Mouse (Mus musculus): ENCODE measurements around the gene Sh2d3c. TPM values are rescaled to one million over a fixed set of nuclear protein-coding genes. Genes with fewer than 3 reads are reported as not detected.

Sh2d3c gene
- polyA plus RNA-seq, 1 experiment from 2014 or later, result 27.4 TPM

DNA sequence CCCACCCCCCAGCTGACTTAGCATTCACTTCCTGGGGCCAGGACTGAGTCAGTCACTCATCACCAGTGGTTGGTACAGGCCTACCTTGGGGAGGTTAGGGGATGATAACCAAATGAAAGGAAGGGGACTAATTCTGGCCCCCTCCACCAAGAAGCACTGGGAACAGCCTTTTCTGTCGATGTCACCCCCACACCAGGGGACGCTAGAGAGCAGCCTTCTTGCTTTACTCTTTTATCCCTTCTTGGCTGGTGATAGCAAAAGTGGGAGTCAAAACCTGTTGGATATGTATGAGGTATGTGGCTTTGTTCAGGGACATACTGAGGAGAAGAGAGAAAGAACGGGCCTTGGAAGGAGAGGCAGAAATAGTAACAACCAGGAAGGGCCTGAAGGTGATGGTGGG lies 42.5 kb downstream of the Sh2d3c start:
- no peak overlapping the region for H3K4me2 ChIP-seq (ENCODE audit: low read depth, low read length)
- no peaks in the 10 kb centered on the region for H3K4me1 ChIP-seq (ENCODE audit: control insufficient read depth, insufficient read depth, low read length)
- H3K27ac ChIP-seq (ENCODE audit: low read length), result no peak overlapping the region
- WGBS, result 76% methylated on average over 3 of the region's 3 CpGs
- H3K9me3 ChIP-seq (replicated peaks; ENCODE audit: control insufficient read depth, low read length), result no peaks in the 10 kb centered on the region
- no peaks in the 10 kb centered on the region for H3K27me3 ChIP-seq (ENCODE audit: control insufficient read depth, insufficient read depth, low read length)
- H3K9ac ChIP-seq (ENCODE audit: low read length), result no peak overlapping the region
- ATAC-seq (ENCODE audit: insufficient read depth, low FRiP score), result no peak
- H3K4me3 ChIP-seq (replicated peaks; ENCODE audit: low read length), result no peak overlapping the region
- H3K36me3 ChIP-seq (ENCODE audit: control insufficient read depth, insufficient read depth, low read length), result no peaks in the 10 kb centered on the region

DNA sequence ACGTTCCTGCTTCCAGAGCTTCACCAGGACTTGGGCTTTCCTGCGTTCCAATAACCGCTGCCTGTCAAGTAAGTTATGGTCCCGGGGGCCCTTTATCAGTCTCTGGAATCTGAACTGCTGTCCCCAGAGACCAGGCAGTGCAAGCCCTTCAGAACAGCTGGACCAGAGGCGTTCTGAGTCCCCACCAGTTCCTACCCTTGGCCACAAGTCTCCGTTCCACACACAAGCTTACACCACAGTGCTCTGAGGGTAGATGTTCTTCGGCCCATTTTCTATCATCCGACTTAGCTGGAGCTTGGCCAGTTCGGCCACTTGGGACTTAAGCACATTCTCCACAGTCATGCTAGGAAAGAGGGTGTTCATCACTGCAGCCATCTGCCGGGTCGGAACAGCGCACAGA lies 46.4 kb downstream of the Sh2d3c start:
- H3K27ac ChIP-seq (ENCODE audit: low read length), result no peak overlapping the region
- H3K36me3 ChIP-seq (ENCODE audit: control insufficient read depth, insufficient read depth, low read length), result no peaks in the 10 kb centered on the region
- H3K27me3 ChIP-seq (ENCODE audit: control insufficient read depth, insufficient read depth, low read length), result no peaks in the 10 kb centered on the region
- H3K4me3 ChIP-seq (replicated peaks; ENCODE audit: low read length), result no peak overlapping the region
- peaks cover 5% of the 10 kb centered on the region; the same call in 1 of the 2 replicates for H3K4me1 ChIP-seq (ENCODE audit: control insufficient read depth, insufficient read depth, low read length)
- no peaks in the 10 kb centered on the region for H3K9me3 ChIP-seq (replicated peaks; ENCODE audit: control insufficient read depth, low read length)
- no peak overlapping the region for H3K9ac ChIP-seq (ENCODE audit: low read length)
- no peak overlapping the region for H3K4me2 ChIP-seq (ENCODE audit: low read depth, low read length)
- ATAC-seq (ENCODE audit: insufficient read depth, low FRiP score), result no peak
- 69% methylated on average over 12 of the region's 12 CpGs for WGBS

DNA sequence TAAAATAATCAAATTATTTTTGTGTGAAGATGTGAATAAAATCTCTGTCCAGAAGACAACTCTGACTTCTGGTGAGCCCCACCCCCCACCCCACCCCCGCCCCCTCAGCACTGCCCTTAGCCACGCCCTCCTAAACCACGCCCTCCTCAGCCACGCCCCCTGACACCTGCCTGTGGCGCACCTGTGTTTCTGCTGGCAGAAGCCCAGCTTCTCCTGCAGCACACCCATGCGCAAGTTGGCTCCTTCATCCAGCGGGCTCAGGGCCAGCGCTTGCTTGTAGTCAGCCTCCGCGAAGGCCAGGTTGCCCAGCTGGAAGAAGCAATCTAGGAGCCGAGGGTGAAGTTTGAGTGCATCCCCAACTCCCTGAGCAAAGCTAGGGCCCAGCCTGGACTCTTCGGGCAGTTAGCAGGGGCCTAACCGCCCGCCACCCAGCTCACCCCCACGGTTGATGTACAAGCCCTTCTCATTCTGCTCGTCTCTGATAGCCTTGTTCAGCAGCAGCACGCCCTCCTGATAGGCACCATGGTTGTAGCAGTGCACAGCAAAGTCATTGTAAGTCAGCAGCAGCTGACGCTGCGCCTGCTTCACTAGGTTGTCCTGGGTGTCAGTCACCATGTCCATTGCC lies 47.9 kb downstream of the Sh2d3c start:
- Histone ChIP-seq H3K4me2 (ENCODE audit: low read depth, low read length) (no peak overlapping the region), H3K4me3 (replicated peaks; ENCODE audit: low read length) (no peak overlapping the region), H3K9me3 (replicated peaks; ENCODE audit: control insufficient read depth, low read length) (no peaks in the 10 kb centered on the region), H3K4me1 (ENCODE audit: control insufficient read depth, insufficient read depth, low read length) (peaks cover 5% of the 10 kb centered on the region; the same call in 1 of the 2 replicates), H3K27ac (ENCODE audit: low read length) (no peak overlapping the region), H3K27me3 (ENCODE audit: control insufficient read depth, insufficient read depth, low read length) (no peaks in the 10 kb centered on the region), H3K9ac (ENCODE audit: low read length) (no peak overlapping the region), H3K36me3 (ENCODE audit: control insufficient read depth, insufficient read depth, low read length) (no peaks in the 10 kb centered on the region)
- WGBS, result 43% methylated on average over 19 of the region's 19 CpGs
- no peak for ATAC-seq (ENCODE audit: insufficient read depth, low FRiP score)

DNA sequence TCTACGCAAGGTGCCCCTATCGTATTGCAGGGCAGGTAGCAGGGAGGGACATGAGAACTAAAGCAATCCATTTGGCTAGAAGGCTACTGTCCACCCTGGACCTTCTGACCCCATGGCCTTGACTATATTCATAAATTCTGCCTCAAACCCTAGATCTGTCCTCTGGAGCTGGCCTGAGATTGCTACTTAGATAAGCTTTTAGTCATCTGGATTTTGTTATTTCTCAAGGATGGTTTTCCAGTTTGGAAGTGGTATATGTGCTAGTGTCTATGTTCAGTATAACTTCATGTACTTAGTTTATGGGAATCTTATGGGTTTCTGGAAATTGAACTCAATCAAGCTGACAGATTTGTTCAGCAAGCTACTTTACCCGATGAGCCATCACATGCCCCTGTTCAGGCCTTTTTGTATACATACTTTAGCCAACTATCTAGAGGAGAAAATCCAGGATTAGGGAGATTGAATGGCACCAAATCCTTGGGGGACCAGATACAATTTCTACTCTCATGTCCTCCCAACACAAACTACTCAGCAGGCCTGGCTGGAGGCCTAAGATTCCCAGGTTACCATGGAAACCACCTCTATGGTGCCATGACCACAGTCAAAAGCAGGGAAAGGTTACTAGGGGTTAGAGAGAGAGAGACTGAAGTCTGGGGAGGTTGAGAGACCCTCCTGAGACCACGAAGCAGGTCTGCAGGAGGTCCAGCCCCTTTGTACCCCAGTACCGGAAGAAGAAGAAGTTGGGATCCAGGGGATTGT lies 48.7 kb downstream of the Sh2d3c start:
- 78% methylated on average over 5 of the region's 5 CpGs for WGBS
- Histone ChIP-seq H3K9me3 (replicated peaks; ENCODE audit: control insufficient read depth, low read length) (no peaks in the 10 kb centered on the region), H3K4me3 (replicated peaks; ENCODE audit: low read length) (no peak overlapping the region), H3K9ac (ENCODE audit: low read length) (no peak overlapping the region), H3K4me1 (ENCODE audit: control insufficient read depth, insufficient read depth, low read length) (peaks cover 5% of the 10 kb centered on the region; the same call in 1 of the 2 replicates), H3K27ac (ENCODE audit: low read length) (no peak overlapping the region), H3K27me3 (ENCODE audit: control insufficient read depth, insufficient read depth, low read length) (no peaks in the 10 kb centered on the region), H3K4me2 (ENCODE audit: low read depth, low read length) (no peak overlapping the region), H3K36me3 (ENCODE audit: control insufficient read depth, insufficient read depth, low read length) (no peaks in the 10 kb centered on the region)
- ATAC-seq (ENCODE audit: insufficient read depth, low FRiP score), result no peak

DNA sequence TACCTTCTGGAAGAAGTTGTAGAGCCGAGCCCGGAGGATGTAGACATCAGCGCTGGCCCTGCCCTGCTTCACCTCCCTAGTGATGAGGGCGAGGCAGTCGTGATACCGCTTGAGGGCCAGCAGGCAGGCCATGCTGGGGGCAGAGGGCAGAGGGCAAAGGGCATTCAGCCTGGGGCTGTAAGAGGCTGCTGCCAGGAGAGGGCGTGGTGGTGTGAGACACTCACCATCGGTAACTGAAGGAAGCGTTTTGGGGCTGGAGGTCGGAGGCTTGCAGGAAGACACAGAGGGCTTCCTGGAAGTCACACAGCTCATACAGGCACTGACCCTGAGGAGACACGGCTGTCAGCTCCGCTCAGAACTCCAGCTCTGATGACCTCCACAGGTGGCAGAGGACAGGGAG lies 51.0 kb downstream of the Sh2d3c start:
- ATAC-seq (ENCODE audit: insufficient read depth, low FRiP score), result no peak
- Histone ChIP-seq H3K9me3 (replicated peaks; ENCODE audit: control insufficient read depth, low read length) (no peaks in the 10 kb centered on the region), H3K27me3 (ENCODE audit: control insufficient read depth, insufficient read depth, low read length) (no peaks in the 10 kb centered on the region), H3K27ac (ENCODE audit: low read length) (no peak overlapping the region), H3K4me3 (replicated peaks; ENCODE audit: low read length) (no peak overlapping the region), H3K9ac (ENCODE audit: low read length) (no peak overlapping the region), H3K36me3 (ENCODE audit: control insufficient read depth, insufficient read depth, low read length) (no peaks in the 10 kb centered on the region), H3K4me1 (ENCODE audit: control insufficient read depth, insufficient read depth, low read length) (peaks cover 18% of the 10 kb centered on the region), H3K4me2 (ENCODE audit: low read depth, low read length) (no peak overlapping the region)
- WGBS, result 26% methylated on average over 12 of the region's 12 CpGs

DNA sequence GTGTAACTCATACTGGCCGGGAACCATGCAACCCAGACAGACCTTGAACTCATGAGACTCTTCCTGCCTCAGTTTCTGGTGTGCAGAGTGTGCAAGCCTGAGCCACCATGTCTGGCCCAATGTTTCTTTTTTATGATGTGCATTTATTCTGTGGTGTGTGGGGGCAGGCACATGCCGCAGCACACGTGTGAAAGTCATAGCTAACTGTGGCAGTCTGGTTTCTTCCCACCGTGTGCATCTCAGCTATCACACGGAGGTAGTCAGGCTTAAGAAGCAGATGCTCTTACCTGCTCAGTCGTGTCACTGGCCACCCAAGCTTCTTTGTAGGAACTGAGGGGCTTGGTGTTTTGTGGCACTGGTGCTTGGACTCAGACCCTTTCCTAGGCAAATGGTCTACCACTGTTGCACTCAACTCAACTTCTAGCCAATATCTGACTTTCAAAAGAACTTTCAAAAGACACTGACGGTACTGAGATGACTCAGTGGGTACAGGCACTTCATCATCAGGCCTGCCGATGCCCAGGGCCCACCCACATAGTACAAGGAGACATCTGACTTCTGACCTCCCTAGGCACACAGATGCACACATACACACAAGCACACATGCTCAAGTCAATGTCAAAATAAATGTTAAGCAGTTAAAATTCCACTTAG lies 51.9 kb downstream of the Sh2d3c start:
- 72% methylated on average over 8 of the region's 8 CpGs for WGBS
- Histone ChIP-seq H3K27me3 (ENCODE audit: control insufficient read depth, insufficient read depth, low read length) (no peaks in the 10 kb centered on the region), H3K9ac (ENCODE audit: low read length) (no peak overlapping the region), H3K4me3 (replicated peaks; ENCODE audit: low read length) (no peak overlapping the region), H3K4me1 (ENCODE audit: control insufficient read depth, insufficient read depth, low read length) (peaks cover 18% of the 10 kb centered on the region), H3K36me3 (ENCODE audit: control insufficient read depth, insufficient read depth, low read length) (no peaks in the 10 kb centered on the region), H3K4me2 (ENCODE audit: low read depth, low read length) (no peak overlapping the region), H3K9me3 (replicated peaks; ENCODE audit: control insufficient read depth, low read length) (no peaks in the 10 kb centered on the region), H3K27ac (ENCODE audit: low read length) (no peak overlapping the region)
- no peak for ATAC-seq (ENCODE audit: insufficient read depth, low FRiP score)

DNA sequence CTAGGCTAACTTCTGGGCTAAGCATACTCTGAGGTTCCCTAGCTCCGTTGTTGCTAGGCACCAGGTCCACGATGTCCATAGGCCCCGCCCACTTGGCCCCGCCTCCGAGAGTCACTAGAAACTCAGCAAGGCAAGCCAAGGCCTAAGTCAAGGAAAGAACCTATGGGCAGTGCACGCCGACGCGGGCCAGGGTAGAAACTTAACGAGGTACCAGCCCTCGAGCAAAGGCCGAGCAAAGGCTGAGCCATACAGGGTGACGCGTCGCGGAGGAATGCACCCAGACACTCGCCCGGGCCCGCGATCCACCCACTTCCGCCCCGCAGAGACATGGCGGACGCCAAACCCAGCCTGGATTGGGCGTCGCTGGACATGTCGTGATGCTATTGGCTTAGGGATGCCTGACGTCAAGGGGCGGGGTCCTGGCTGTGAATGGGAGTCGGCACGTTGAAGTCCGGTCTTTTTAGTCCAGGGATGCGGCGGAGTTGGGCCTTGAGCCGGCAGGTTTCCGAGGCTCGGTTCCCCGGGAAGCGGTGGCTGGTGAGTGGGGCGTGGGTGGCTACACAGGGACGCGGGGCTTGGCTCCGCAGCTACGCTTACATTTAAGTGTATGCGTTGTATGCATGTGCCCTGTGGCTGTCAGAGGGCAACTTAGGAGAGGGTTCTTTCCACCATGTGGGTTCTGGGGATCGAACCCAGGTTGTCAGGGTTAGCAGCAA lies 54.7 kb downstream of the Sh2d3c start, which contains the start of the genes Ttc16 and Ptrh1:
Gene Ttc16, minus strand, starts transcription at position 275 of the 716 bp plus-strand sequence.
Gene Ptrh1, plus strand, starts transcription at position 428 of the 716 bp plus-strand sequence.
- peak; percentile 96 for ATAC-seq (ENCODE audit: insufficient read depth, low FRiP score)

DNA sequence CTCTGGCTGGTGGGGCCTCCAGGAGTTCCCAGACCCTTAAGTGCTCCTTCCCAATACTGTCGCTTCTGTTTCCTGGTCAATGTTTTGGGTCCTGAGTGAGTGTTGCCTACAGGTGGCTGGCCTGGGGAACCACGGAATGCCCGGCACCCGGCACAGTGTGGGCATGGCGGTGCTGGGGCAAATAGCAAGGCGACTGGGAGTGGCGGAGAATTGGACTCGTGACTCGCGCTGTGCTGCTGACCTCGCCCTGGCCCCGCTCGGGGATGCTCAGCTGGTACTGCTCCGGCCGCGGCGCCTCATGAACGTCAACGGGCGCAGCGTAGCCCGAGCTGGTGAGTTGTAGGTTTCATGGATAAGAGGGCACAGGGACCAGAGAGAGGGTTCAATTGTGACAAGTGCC lies 55.3 kb downstream of the Sh2d3c start:
- ATAC-seq (ENCODE audit: insufficient read depth, low FRiP score), result no peak
- peak overlapping the region; percentile 58 for H3K4me3 ChIP-seq (replicated peaks; ENCODE audit: low read length)
- peaks cover 18% of the 10 kb centered on the region for H3K4me1 ChIP-seq (ENCODE audit: control insufficient read depth, insufficient read depth, low read length)
- peak overlapping the region; percentile 68 for H3K9ac ChIP-seq (ENCODE audit: low read length)
- WGBS, result 26% methylated on average over 22 of the region's 22 CpGs
- H3K4me2 ChIP-seq (ENCODE audit: low read depth, low read length), result peak overlapping the region; percentile 92
- no peaks in the 10 kb centered on the region for H3K27me3 ChIP-seq (ENCODE audit: control insufficient read depth, insufficient read depth, low read length)
- no peak overlapping the region for H3K27ac ChIP-seq (ENCODE audit: low read length)
- H3K9me3 ChIP-seq (replicated peaks; ENCODE audit: control insufficient read depth, low read length), result no peaks in the 10 kb centered on the region
- H3K36me3 ChIP-seq (ENCODE audit: control insufficient read depth, insufficient read depth, low read length), result no peaks in the 10 kb centered on the region

More for the DNA sequence above, 54.7 kb downstream of the Sh2d3c start, which contains the start of the genes Ttc16 and Ptrh1:
- H3K9ac ChIP-seq (ENCODE audit: low read length), result peak within 1 kb of the TSS; percentile 68
- no peaks in the 10 kb centered on the region for H3K27me3 ChIP-seq (ENCODE audit: control insufficient read depth, insufficient read depth, low read length)
- H3K9me3 ChIP-seq (replicated peaks; ENCODE audit: control insufficient read depth, low read length), result no peaks in the 10 kb centered on the region
- peak within 1 kb of the TSS; percentile 92 for H3K4me2 ChIP-seq (ENCODE audit: low read depth, low read length)
- H3K27ac ChIP-seq (ENCODE audit: low read length), result no peak within 1 kb of the TSS
- under 1% methylated on average over 46 of the region's 46 CpGs for WGBS
- H3K4me1 ChIP-seq (ENCODE audit: control insufficient read depth, insufficient read depth, low read length), result peaks cover 18% of the 10 kb centered on the region
- H3K4me3 ChIP-seq (replicated peaks; ENCODE audit: low read length), result peak within 1 kb of the TSS; percentile 58
- H3K36me3 ChIP-seq (ENCODE audit: control insufficient read depth, insufficient read depth, low read length), result no peaks in the 10 kb centered on the region
